Mouse (Mus musculus) CH12.LX (cell line): ENCODE measurements around the gene Rpusd3.

Experiments used
- CTCF ChIP-seq, 2 experiments: IDR thresholded peaks in 1 of 2; conservative IDR thresholded peaks in 1 of 2; 2 replicates each; pipeline ENCODE4 v1.5.1; 2011 to 2012; ENCODE audit warnings: low read depth in 2 of 2, low read length in 2 of 2, improper control_type of control experiment in 1 of 2, inconsistent platforms in 1 of 2, mild to moderate bottlenecking in 1 of 2, moderate library complexity in 1 of 2
- EP300 ChIP-seq: IDR thresholded peaks from 2 replicates; pipeline ENCODE4 v1.6.1; 2011; ENCODE audit warnings: low read length, improper control_type of control experiment
- GABPA ChIP-seq: IDR thresholded peaks from 2 replicates; pipeline ENCODE4 v1.6.1; 2012; ENCODE audit warnings: low read depth, low read length, improper control_type of control experiment, inconsistent platforms; ENCODE audit not compliant: insufficient replicate concordance
- MAZ ChIP-seq: IDR thresholded peaks from 2 replicates; pipeline ENCODE4 v1.6.1; 2012; ENCODE audit warnings: low read depth, mild to moderate bottlenecking, inconsistent platforms, low read length, improper control_type of control experiment, moderate library complexity
- NELFE ChIP-seq: IDR thresholded peaks from 2 replicates; pipeline ENCODE4 v1.6.1; 2011; ENCODE audit warnings: low read depth, low read length, improper control_type of control experiment
- POLR2A ChIP-seq: IDR thresholded peaks from 2 replicates; pipeline ENCODE4 v1.6.1; 2011; ENCODE audit warnings: low read depth, mild to moderate bottlenecking, improper control_type of control experiment, low read length
- SIN3A ChIP-seq: IDR thresholded peaks from 2 replicates; pipeline ENCODE4 v1.6.1; 2012; ENCODE audit warnings: low read length, improper control_type of control experiment, inconsistent platforms
- TCF12 ChIP-seq: IDR thresholded peaks from 2 replicates; pipeline ENCODE4 v1.6.1; 2014; ENCODE audit warnings: low read depth, mild to moderate bottlenecking, inconsistent platforms, low read length, improper control_type of control experiment
- UBTF ChIP-seq: IDR thresholded peaks from 2 replicates; pipeline ENCODE4 v1.6.1; 2012; ENCODE audit warnings: low read depth, mild to moderate bottlenecking, inconsistent platforms, low read length, improper control_type of control experiment, moderate library complexity
- USF1 ChIP-seq: IDR thresholded peaks from 2 replicates; pipeline ENCODE4 v1.6.1; 2014; ENCODE audit warnings: low read depth, mild to moderate bottlenecking, inconsistent platforms, low read length, improper control_type of control experiment
- ZC3H11A ChIP-seq: IDR thresholded peaks from 2 replicates; pipeline ENCODE4 v1.6.1; 2012; ENCODE audit warnings: low read depth, mild to moderate bottlenecking, inconsistent platforms, low read length, improper control_type of control experiment

GRCm38 (mm10) chr6:113424187-113424586 is 5.0 kb upstream of the Rpusd3 start:
- TF ChIP-seq MAZ (no peak), TCF12 (no peak), CTCF (conservative IDR thresholded peaks at IDR 0.05 in 1 of 2, IDR thresholded peaks at IDR 0.05 in 1 of 2; ENCODE audit: low read depth in 2 of 2, low read length in 2 of 2) (no peak), POLR2A (no peak), EP300 (no peak), ZC3H11A (no peak), SIN3A (no peak), NELFE (no peak), USF1 (no peak), GABPA (no peak), UBTF (no peak)
